Mouse (Mus musculus): ENCODE results near the gene Dbh. TPM values are rescaled to one million over a fixed set of nuclear protein-coding genes. Genes with fewer than 3 reads are reported as not detected.

The Dbh gene
- polyA plus RNA-seq (2015; fragmentation: Nextera tagmentation; extraction: Ambion mirVana), result 0.55 and 1.1 TPM in 2 replicates

DNA sequence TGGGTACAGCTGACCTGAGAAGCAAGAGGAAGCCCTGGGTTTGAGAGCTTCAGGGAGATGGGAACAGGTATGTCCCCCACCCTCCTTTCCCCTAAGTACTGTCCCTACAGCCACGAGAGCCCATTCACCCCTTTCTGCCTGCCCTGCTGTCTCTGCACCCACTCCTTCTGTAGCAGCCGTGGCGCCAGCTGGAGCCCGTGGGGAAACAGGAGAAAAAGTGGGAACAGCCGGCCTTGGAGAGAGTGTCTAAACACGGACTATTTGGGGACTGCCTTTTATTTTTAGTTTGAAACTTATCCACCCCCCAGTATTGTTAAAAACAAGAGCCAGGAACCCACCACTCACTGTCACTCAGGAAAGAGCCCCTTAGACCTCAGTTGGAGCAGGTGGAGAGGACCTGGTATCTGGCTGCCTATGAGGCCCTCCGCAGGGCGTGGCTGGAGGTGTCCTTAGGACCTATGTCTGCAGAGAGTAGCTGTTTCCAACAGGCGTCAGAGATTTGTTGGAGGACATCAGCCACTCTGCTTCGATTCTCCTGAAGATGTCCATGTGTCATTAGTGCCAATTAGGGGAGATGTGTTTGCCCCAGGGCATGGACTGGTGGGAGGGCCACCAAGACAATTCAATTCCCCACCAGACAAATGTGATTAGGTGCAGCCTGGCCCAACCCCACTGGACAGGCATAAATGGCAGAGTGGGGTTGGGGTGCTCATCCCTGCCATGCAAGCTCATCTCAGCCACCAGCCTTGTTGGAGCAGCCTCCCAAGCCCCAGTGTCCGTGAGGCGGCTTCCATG, at the start of gene Dbh:
Gene Dbh, plus strand, starts transcription at position 438 of the 795 bp plus-strand sequence.
- no peak within 1 kb of the TSS for H3K9ac ChIP-seq
- WGBS, result 68% methylated on average over 12 of the region's 12 CpGs
- no peaks in the 10 kb centered on the region for H3K36me3 ChIP-seq
- H3K4me1 ChIP-seq, result peaks cover 25% of the 10 kb centered on the region
- H3K4me3 ChIP-seq (replicated peaks), result no peak within 1 kb of the TSS
- H3K27me3 ChIP-seq, result no peaks in the 10 kb centered on the region
- ATAC-seq (ENCODE audit: insufficient number of reproducible peaks, low FRiP score, low TSS enrichment, low read depth), result no peak
- H3K9me3 ChIP-seq (replicated peaks), result no peaks in the 10 kb centered on the region
- H3K4me2 ChIP-seq (replicated peaks), result no peak within 1 kb of the TSS
- H3K27ac ChIP-seq (replicated peaks), result no peak within 1 kb of the TSS

DNA sequence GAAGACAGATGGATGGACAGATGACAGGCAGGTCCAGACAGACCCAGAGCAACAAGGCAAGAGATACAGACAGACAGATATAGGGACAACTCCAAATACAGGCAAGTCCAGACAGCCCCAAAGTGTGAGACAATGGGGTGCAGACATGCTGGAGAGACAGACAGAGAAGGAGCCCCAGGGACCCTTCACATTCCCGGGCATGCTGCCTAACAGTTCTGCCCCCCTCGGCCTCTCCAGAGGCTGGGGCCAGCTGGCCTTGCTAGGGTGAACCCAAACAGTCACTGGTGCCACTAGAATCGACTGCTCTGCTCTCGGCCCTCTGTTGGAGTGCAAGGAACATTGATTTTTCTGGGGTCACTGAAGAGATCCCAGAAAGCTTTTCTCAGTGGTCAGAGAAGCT, 46.6 kb upstream of the Dbh start:
- no peak overlapping the region for H3K9ac ChIP-seq
- WGBS, result 50% methylated on average over 4 of the region's 4 CpGs
- H3K4me3 ChIP-seq (replicated peaks), result no peak overlapping the region
- H3K4me2 ChIP-seq (replicated peaks), result no peak overlapping the region
- ATAC-seq (ENCODE audit: insufficient number of reproducible peaks, low FRiP score, low TSS enrichment, low read depth), result no peak
- no peaks in the 10 kb centered on the region for H3K27me3 ChIP-seq
- H3K36me3 ChIP-seq, result no peaks in the 10 kb centered on the region
- peaks cover 37% of the 10 kb centered on the region for H3K4me1 ChIP-seq
- H3K9me3 ChIP-seq (replicated peaks), result no peaks in the 10 kb centered on the region
- H3K27ac ChIP-seq (replicated peaks), result no peak overlapping the region

DNA sequence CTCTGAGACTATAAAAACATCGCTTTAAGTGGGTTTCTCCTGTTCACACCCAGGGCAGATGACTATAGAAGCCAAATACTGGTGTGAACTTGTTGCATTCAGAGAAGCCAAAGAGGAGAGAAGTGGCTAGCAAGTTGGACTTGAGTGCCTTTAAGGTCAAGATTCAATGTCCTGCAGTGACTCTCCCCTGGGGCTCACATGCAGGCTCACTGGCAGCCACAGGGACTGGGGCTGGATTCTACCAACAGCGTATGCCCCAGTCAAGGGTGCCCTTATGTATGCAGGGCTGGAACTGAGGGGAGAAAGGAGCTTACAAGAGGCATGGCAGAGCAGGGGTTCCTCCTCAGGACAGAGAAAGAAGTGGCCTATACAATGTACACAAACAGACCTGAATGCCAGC, 45.3 kb upstream of the Dbh start:
- Histone ChIP-seq H3K9me3 (replicated peaks) (no peaks in the 10 kb centered on the region), H3K27ac (replicated peaks) (no peak overlapping the region), H3K27me3 (no peaks in the 10 kb centered on the region), H3K9ac (no peak overlapping the region), H3K4me2 (replicated peaks) (no peak overlapping the region), H3K4me3 (replicated peaks) (no peak overlapping the region), H3K4me1 (peaks cover 37% of the 10 kb centered on the region), H3K36me3 (no peaks in the 10 kb centered on the region)
- ATAC-seq (ENCODE audit: insufficient number of reproducible peaks, low FRiP score, low TSS enrichment, low read depth), result no peak
- WGBS, result 84% methylated on average over 2 of the region's 2 CpGs

DNA sequence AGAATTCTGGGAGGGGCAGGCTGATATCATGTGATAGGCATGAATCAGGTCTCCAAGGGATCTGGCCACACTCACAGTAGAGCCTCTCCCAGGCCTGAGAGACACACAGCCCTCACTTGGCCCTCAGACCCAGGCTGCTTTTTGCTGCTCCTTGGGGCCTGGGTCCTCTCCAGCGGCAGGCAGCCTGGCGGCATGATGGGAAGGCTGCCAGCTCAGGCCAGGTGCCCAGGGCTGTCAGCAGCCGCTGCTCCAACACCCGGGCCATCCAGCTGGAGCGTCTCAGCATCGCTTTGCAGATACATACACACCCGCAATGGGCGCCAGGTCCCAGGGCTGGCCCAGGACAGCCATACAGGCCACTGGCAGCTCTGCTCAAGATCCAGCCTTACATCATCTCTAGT, 44.8 kb upstream of the Dbh start:
- Histone ChIP-seq H3K4me3 (replicated peaks) (no peak overlapping the region), H3K27ac (replicated peaks) (no peak overlapping the region), H3K4me1 (peaks cover 37% of the 10 kb centered on the region), H3K27me3 (no peaks in the 10 kb centered on the region), H3K9me3 (replicated peaks) (no peaks in the 10 kb centered on the region), H3K9ac (no peak overlapping the region), H3K36me3 (no peaks in the 10 kb centered on the region), H3K4me2 (replicated peaks) (no peak overlapping the region)
- ATAC-seq (ENCODE audit: insufficient number of reproducible peaks, low FRiP score, low TSS enrichment, low read depth), result no peak
- WGBS, result 51% methylated on average over 8 of the region's 8 CpGs

DNA sequence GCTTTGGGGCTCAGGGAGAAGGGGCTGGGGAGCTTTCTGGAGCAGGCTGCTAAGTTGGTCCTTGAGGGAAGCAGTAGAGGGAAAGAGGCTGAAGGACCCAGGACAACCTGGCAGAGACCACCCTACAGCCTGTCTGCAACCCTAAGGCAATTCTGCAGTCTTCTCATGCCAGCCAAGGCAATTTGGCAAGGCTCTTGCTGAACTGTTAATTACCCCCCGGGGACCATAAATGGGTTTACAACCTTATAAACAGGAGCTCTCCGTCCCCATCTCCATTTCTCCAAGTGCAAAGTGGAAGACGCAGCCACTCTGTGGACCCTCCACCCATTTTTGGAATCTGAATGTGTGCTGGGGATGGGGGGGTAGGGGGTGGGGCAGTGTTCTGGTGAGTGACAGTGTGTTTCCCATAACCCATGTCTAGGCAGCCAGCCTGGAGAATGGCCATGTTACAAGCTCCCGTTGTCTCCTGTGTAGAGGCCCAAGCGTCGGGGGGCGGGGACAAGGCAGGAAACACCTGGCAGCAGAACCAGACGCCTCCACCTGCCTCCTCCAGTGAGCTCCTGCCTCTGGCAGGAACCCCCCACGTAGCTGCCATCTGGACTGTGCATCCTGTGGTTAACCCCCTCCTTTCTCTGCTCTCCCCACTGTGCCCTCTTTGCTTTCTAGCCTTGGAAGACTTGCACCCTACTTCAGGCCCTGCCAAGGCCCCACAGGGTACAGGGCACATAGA, 43.2 kb upstream of the Dbh start:
- 0 out of 2 replicates have a peak overlapping the region, but pooled peaks have one; percentile 12 for H3K27ac ChIP-seq (replicated peaks)
- H3K4me1 ChIP-seq, result peaks cover 37% of the 10 kb centered on the region
- no peaks in the 10 kb centered on the region for H3K36me3 ChIP-seq
- no peak overlapping the region for H3K9ac ChIP-seq
- no peaks in the 10 kb centered on the region for H3K9me3 ChIP-seq (replicated peaks)
- ATAC-seq (ENCODE audit: insufficient number of reproducible peaks, low FRiP score, low TSS enrichment, low read depth), result peak; percentile 68; the same call in 1 of the 2 replicates
- no peak overlapping the region for H3K4me3 ChIP-seq (replicated peaks)
- 0 out of 2 replicates have a peak overlapping the region, but pooled peaks have one; percentile 8 for H3K4me2 ChIP-seq (replicated peaks)
- no peaks in the 10 kb centered on the region for H3K27me3 ChIP-seq
- WGBS, result 13% methylated on average over 9 of the region's 9 CpGs

DNA sequence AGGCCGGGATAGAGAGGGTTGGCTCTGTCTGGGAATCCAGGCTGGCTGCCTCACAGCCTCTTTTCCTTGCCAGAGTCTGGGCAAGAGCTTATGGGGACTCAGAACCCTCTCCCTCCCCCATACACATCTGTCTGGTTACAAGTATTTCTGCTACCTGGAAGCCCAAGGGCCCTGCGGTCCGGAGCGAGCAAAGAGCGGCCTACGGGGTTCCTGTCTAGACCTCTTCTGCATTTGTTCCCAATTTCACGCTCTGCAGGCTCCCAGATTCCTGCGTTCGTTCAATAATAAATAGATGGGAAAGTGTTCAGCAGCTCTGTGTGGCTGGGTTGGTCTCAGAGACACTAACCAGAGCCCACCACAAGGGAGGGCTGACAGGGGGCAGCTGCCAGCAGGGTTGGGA, 42.5 kb upstream of the Dbh start:
- WGBS, result 23% methylated on average over 9 of the region's 9 CpGs

DNA sequence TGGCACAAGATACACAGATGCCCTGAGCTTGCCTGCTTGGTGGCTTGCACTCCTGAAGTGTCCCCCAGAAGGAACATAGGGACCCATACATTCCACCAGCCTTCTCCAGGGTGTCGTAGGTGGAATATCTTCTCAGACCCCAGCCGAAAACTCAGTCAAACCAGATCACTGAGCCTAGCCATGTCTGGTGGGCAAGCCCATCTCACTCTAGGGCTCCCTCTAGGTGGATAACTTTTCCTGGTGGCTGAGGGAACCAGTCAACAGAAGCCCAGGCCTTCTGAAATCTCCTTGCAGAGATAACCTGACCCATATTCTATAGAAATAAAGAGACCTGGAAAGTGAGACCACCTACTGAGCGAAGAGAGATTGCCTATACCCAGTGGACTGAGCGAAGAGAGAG, 41.9 kb upstream of the Dbh start:
- Histone ChIP-seq H3K4me2 (replicated peaks) (no peak overlapping the region), H3K4me1 (peaks cover 37% of the 10 kb centered on the region), H3K9me3 (replicated peaks) (no peaks in the 10 kb centered on the region), H3K27ac (replicated peaks) (no peak overlapping the region), H3K9ac (no peak overlapping the region), H3K36me3 (no peaks in the 10 kb centered on the region), H3K4me3 (replicated peaks) (no peak overlapping the region), H3K27me3 (no peaks in the 10 kb centered on the region)
- WGBS, result 86% methylated on average over 4 of the region's 4 CpGs
- no peak for ATAC-seq (ENCODE audit: insufficient number of reproducible peaks, low FRiP score, low TSS enrichment, low read depth)

More for the DNA sequence above, 42.5 kb upstream of the Dbh start:
- Histone ChIP-seq H3K36me3 (no peaks in the 10 kb centered on the region), H3K27me3 (no peaks in the 10 kb centered on the region), H3K9me3 (replicated peaks) (no peaks in the 10 kb centered on the region), H3K4me2 (replicated peaks) (no peak overlapping the region), H3K9ac (no peak overlapping the region), H3K4me1 (peaks cover 37% of the 10 kb centered on the region), H3K4me3 (replicated peaks) (no peak overlapping the region), H3K27ac (replicated peaks) (0 out of 2 replicates have a peak overlapping the region, but pooled peaks have one; percentile 12)
- no peak for ATAC-seq (ENCODE audit: insufficient number of reproducible peaks, low FRiP score, low TSS enrichment, low read depth)

DNA sequence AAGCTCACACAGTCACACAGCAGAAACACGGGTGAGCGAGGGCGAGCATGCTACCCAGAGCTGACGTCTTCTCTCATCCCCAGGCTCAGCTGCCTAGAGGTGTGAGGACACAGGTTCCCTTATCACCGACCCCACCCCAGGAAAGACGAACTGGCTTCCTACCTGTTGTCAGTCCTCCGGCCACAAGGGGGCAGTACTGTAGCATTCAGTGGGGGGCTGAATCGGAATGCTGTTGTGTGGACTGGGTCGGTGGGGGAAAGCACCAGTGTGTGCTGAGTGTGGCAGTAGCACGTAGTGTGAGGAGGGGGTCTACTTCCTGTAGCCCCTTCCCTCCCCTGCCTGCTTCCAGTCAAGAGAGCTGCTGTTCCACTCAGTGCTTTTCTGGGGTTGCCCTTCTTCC, 39.1 kb upstream of the Dbh start:
- peaks cover 20% of the 10 kb centered on the region for H3K4me1 ChIP-seq
- ATAC-seq (ENCODE audit: insufficient number of reproducible peaks, low FRiP score, low TSS enrichment, low read depth), result no peak
- H3K4me2 ChIP-seq (replicated peaks), result no peak overlapping the region
- WGBS, result 36% methylated on average over 10 of the region's 10 CpGs
- H3K36me3 ChIP-seq, result no peaks in the 10 kb centered on the region
- no peaks in the 10 kb centered on the region for H3K27me3 ChIP-seq
- no peak overlapping the region for H3K9ac ChIP-seq
- no peaks in the 10 kb centered on the region for H3K9me3 ChIP-seq (replicated peaks)
- no peak overlapping the region for H3K27ac ChIP-seq (replicated peaks)
- no peak overlapping the region for H3K4me3 ChIP-seq (replicated peaks)

DNA sequence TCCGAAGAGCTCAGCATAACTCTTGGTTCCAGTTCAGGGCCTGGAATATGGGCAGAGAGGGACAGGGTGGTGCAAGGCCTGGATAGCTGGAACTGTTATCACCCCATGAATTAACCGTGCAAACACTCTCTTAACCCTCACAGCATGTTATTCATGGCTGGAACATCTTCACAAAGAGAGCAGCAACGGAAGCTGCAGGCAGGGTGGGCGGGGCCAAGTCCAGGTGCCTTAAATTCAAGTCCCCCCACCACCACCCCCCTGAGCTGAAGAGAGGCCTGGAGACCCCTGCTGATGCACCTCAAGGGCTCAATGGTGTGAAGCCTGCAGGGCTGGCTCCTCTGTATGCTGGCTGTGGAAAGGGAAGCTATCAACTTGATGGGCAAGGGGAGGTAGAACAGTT, 38.5 kb upstream of the Dbh start:
- no peaks in the 10 kb centered on the region for H3K36me3 ChIP-seq
- ATAC-seq (ENCODE audit: insufficient number of reproducible peaks, low FRiP score, low TSS enrichment, low read depth), result no peak
- no peak overlapping the region for H3K27ac ChIP-seq (replicated peaks)
- no peaks in the 10 kb centered on the region for H3K27me3 ChIP-seq
- H3K9me3 ChIP-seq (replicated peaks), result no peaks in the 10 kb centered on the region
- H3K4me3 ChIP-seq (replicated peaks), result no peak overlapping the region
- 62% methylated on average over 4 of the region's 4 CpGs for WGBS
- H3K4me2 ChIP-seq (replicated peaks), result no peak overlapping the region
- H3K9ac ChIP-seq, result no peak overlapping the region
- peaks cover 15% of the 10 kb centered on the region for H3K4me1 ChIP-seq

DNA sequence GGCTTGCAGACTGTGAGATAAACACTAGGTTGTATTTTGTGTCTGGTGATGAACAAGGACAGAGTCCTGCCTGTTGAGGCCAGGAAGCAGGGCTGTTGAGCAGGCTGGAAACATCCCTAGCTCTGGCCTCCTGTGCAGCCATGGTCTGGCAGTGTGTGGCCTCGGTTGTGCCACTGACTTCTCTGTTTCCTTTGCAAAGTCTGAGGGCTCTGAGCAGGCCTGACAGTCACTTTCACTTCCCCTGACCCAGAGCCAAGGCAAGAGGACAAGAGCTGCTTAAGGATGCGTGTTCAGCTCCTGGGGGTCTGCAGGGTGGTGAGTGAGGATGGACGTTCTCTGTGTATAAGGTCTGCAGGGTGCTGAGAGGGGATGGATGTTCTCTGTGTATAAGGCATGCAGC, 36.0 kb upstream of the Dbh start:
- Histone ChIP-seq H3K9ac (no peak overlapping the region), H3K36me3 (no peaks in the 10 kb centered on the region), H3K4me1 (no peaks in the 10 kb centered on the region), H3K27ac (replicated peaks) (no peak overlapping the region), H3K27me3 (no peaks in the 10 kb centered on the region), H3K4me3 (replicated peaks) (no peak overlapping the region), H3K9me3 (replicated peaks) (no peaks in the 10 kb centered on the region), H3K4me2 (replicated peaks) (no peak overlapping the region)
- no peak for ATAC-seq (ENCODE audit: insufficient number of reproducible peaks, low FRiP score, low TSS enrichment, low read depth)
- 52% methylated on average over 3 of the region's 3 CpGs for WGBS

DNA sequence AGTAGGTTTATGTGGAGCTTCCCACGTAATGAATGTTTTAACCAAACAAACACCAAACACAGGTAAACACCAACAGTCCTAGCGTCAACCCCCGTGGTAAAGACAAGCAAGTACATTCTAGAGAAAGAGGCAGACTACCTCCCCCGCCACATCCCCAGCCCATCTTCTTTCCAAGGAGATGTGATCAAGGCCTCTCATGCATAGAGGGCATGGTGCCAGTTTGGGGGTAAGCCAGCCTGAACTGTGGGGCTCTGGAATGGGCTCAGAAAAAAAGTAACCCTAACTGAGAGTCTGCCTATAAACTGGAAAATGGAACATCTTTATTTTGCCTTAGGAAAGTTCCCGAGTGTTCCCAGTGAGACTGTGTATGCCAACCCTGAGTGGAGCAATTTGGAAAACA, 29.1 kb upstream of the Dbh start:
- Histone ChIP-seq H3K4me2 (replicated peaks) (no peak overlapping the region), H3K9ac (no peak overlapping the region), H3K9me3 (replicated peaks) (no peaks in the 10 kb centered on the region), H3K4me3 (replicated peaks) (no peak overlapping the region), H3K4me1 (no peaks in the 10 kb centered on the region), H3K27ac (replicated peaks) (no peak overlapping the region), H3K36me3 (no peaks in the 10 kb centered on the region), H3K27me3 (peaks cover 26% of the 10 kb centered on the region)
- WGBS, result 71% methylated on average over 5 of the region's 5 CpGs
- ATAC-seq (ENCODE audit: insufficient number of reproducible peaks, low FRiP score, low TSS enrichment, low read depth), result no peak

All from embryonic facial prominence, embryonic 15.5 days (tissue).